Mouse (Mus musculus): ENCODE measurements around the gene Nlrp4c. TPM values are rescaled to one million over a fixed set of nuclear protein-coding genes. Genes with fewer than 3 reads are reported as not detected.
A peak's percentile ranks its signal among the peaks of the same experiment; 100 is the strongest.

Nlrp4c gene
- polyA plus RNA-seq, 1 experiment: not detected

- Histone ChIP-seq H3K27ac (ENCODE audit: insufficient read depth, low read length) (no peak overlapping the region), H3K27me3 (ENCODE audit: control insufficient read depth, insufficient read depth, low read length) (no peaks in the 10 kb centered on the region), H3K4me1 (ENCODE audit: control insufficient read depth, insufficient read depth, low read length) (no peaks in the 10 kb centered on the region), H3K4me3 (replicated peaks; ENCODE audit: insufficient read depth, low read depth, low read length) (no peak overlapping the region)
- TF ChIP-seq CTCF (IDR thresholded peaks at IDR 0.05; ENCODE audit: borderline replicate concordance, insufficient read depth, low read depth, low read length): no peak
- no peak for TF ChIP-seq POLR2A (IDR thresholded peaks at IDR 0.05; ENCODE audit: borderline replicate concordance, insufficient read depth, low read length)
- DNase-seq: no peak
These were observed 91.5 kb downstream of the Nlrp4c start for GRCm38 (mm10) chr7:6136497-6136896.

- no peak overlapping the region for H3K27ac ChIP-seq (ENCODE audit: insufficient read depth, low read length)
- no peaks in the 10 kb centered on the region; the same call in 1 of the 2 replicates for H3K4me1 ChIP-seq (ENCODE audit: control insufficient read depth, insufficient read depth, low read length)
- no peak for DNase-seq
- TF ChIP-seq CTCF (IDR thresholded peaks at IDR 0.05; ENCODE audit: borderline replicate concordance, insufficient read depth, low read depth, low read length): no peak
- WGBS: 56% methylated on average over 3 of the region's 3 CpGs
- H3K4me3 ChIP-seq (replicated peaks; ENCODE audit: insufficient read depth, low read depth, low read length): no peak overlapping the region
- no peaks in the 10 kb centered on the region for H3K27me3 ChIP-seq (ENCODE audit: control insufficient read depth, insufficient read depth, low read length)
These were observed 94.3 kb downstream of the Nlrp4c start for GRCm38 (mm10) chr7:6139295-6139694.

- Histone ChIP-seq H3K4me3 (replicated peaks; ENCODE audit: insufficient read depth, low read depth, low read length) (no peak overlapping the region), H3K27me3 (ENCODE audit: control insufficient read depth, insufficient read depth, low read length) (no peaks in the 10 kb centered on the region), H3K27ac (ENCODE audit: insufficient read depth, low read length) (peak overlapping the region; percentile 52), H3K4me1 (ENCODE audit: control insufficient read depth, insufficient read depth, low read length) (peaks cover 28% of the 10 kb centered on the region)
- 21% methylated on average over 2 of the region's 2 CpGs for WGBS
- no peak for DNase-seq
- no peak for TF ChIP-seq POLR2A (IDR thresholded peaks at IDR 0.05; ENCODE audit: borderline replicate concordance, insufficient read depth, low read length)
These were observed 99.1 kb downstream of the Nlrp4c start for GRCm38 (mm10) chr7:6143991-6144531.

- Histone ChIP-seq H3K27me3 (ENCODE audit: control insufficient read depth, insufficient read depth, low read length) (no peaks in the 10 kb centered on the region), H3K4me3 (replicated peaks; ENCODE audit: insufficient read depth, low read depth, low read length) (no peak overlapping the region), H3K4me1 (ENCODE audit: control insufficient read depth, insufficient read depth, low read length) (peaks cover 31% of the 10 kb centered on the region), H3K27ac (ENCODE audit: insufficient read depth, low read length) (0 out of 2 replicates have a peak overlapping the region, but pooled peaks have one; percentile 52)
- TF ChIP-seq CTCF (IDR thresholded peaks at IDR 0.05; ENCODE audit: borderline replicate concordance, insufficient read depth, low read depth, low read length) (no peak), POLR2A (IDR thresholded peaks at IDR 0.05; ENCODE audit: borderline replicate concordance, insufficient read depth, low read length) (no peak)
- DNase-seq: no peak
- 78% methylated on average over 8 of the region's 8 CpGs for WGBS
These were observed 100.6 kb downstream of the Nlrp4c start for GRCm38 (mm10) chr7:6145423-6146188.

- peaks cover 36% of the 10 kb centered on the region for H3K4me1 ChIP-seq (ENCODE audit: control insufficient read depth, insufficient read depth, low read length)
- WGBS: 36% methylated on average over 7 of the region's 7 CpGs
- peak overlapping the region; percentile 52; the same call in 1 of the 2 replicates for H3K27ac ChIP-seq (ENCODE audit: insufficient read depth, low read length)
These were observed 101.4 kb downstream of the Nlrp4c start for GRCm38 (mm10) chr7:6146194-6146981.

DNA sequence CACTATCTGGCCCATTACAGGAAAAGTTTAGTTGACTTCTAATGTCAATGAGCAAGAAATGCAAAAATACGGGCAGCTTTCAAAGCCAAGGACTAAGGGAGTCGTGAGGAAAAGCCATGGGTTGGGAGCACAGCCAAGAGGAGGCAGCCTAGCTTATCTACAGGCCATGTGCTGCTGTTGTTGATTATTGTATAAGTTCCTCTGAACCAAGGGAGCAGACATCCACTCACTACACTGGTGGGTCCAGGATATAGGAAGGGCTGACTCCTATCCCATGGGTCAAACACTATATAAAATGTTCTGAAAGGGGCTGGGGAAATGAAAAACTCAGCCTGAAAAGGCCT lies 102.0 kb downstream of the Nlrp4c start:
- 3% methylated on average over 2 of the region's 2 CpGs for WGBS
- Histone ChIP-seq H3K27me3 (ENCODE audit: control insufficient read depth, insufficient read depth, low read length) (no peaks in the 10 kb centered on the region), H3K4me1 (ENCODE audit: control insufficient read depth, insufficient read depth, low read length) (peaks cover 40% of the 10 kb centered on the region), H3K27ac (ENCODE audit: insufficient read depth, low read length) (peak overlapping the region; percentile 51; the same call in 1 of the 2 replicates), H3K4me3 (replicated peaks; ENCODE audit: insufficient read depth, low read depth, low read length) (no peak overlapping the region)
- TF ChIP-seq POLR2A (IDR thresholded peaks at IDR 0.05; ENCODE audit: borderline replicate concordance, insufficient read depth, low read length) (no peak), CTCF (IDR thresholded peaks at IDR 0.05; ENCODE audit: borderline replicate concordance, insufficient read depth, low read depth, low read length) (no peak)
- no peak for DNase-seq

More at GRCm38 (mm10) chr7:6146194-6146981, 101.4 kb downstream of the Nlrp4c start:
- Histone ChIP-seq H3K4me3 (replicated peaks; ENCODE audit: insufficient read depth, low read depth, low read length) (no peak overlapping the region), H3K27me3 (ENCODE audit: control insufficient read depth, insufficient read depth, low read length) (no peaks in the 10 kb centered on the region)
- TF ChIP-seq CTCF (IDR thresholded peaks at IDR 0.05; ENCODE audit: borderline replicate concordance, insufficient read depth, low read depth, low read length) (no peak), POLR2A (IDR thresholded peaks at IDR 0.05; ENCODE audit: borderline replicate concordance, insufficient read depth, low read length) (no peak)
- DNase-seq: peak in 1 of 2 experiments; percentile 50

- WGBS: 65% methylated on average over 5 of the region's 5 CpGs
- peak overlapping the region; percentile 68; the same call in 1 of the 2 replicates for H3K27ac ChIP-seq (ENCODE audit: insufficient read depth, low read length)
- TF ChIP-seq POLR2A (IDR thresholded peaks at IDR 0.05; ENCODE audit: borderline replicate concordance, insufficient read depth, low read length) (no peak), CTCF (IDR thresholded peaks at IDR 0.05; ENCODE audit: borderline replicate concordance, insufficient read depth, low read depth, low read length) (no peak)
These were observed 102.7 kb downstream of the Nlrp4c start for GRCm38 (mm10) chr7:6147688-6148087.

More at GRCm38 (mm10) chr7:6147688-6148087, 102.7 kb downstream of the Nlrp4c start:
- peaks cover 44% of the 10 kb centered on the region for H3K4me1 ChIP-seq (ENCODE audit: control insufficient read depth, insufficient read depth, low read length)
- H3K4me3 ChIP-seq (replicated peaks; ENCODE audit: insufficient read depth, low read depth, low read length): no peak overlapping the region
- H3K27me3 ChIP-seq (ENCODE audit: control insufficient read depth, insufficient read depth, low read length): no peaks in the 10 kb centered on the region
- DNase-seq: no peak
